Mouse (Mus musculus) forebrain, embryonic 11.5 days (tissue): Measurements from ENCODE around the gene Copb1. TPM values are rescaled to one million over a fixed set of nuclear protein-coding genes. Genes with fewer than 3 reads are reported as not detected.

Source experiments
- ATAC-seq: fragments of 200-750 bp; cut with Nextera tagmentation; replicated peaks from 2 replicates; pipeline ENCODE4 v1.8.0; 2017; ENCODE audit warnings: moderate TSS enrichment; ENCODE audit not compliant: low FRiP score
- DNase-seq: peaks from one replicate; pipeline ENCODE4 v3.0.0-alpha.2; 2017; ENCODE audit warnings: low spot score
- H3K27ac ChIP-seq: fragments of 300-500 bp; sonication (generic); 2 replicates; pipeline ENCODE4 v1.5.1; 2014; ENCODE audit warnings: low read depth, low read length
- H3K27me3 ChIP-seq: fragments of 300-500 bp; sonication (generic); 2 replicates; pipeline ENCODE4 v1.6.1; 2014; ENCODE audit warnings: mild to moderate bottlenecking, low read length, mixed read lengths; ENCODE audit not compliant: control insufficient read depth, insufficient read depth
- H3K36me3 ChIP-seq: fragments of 300-500 bp; sonication (generic); 2 replicates; pipeline ENCODE4 v1.6.1; 2014; ENCODE audit warnings: mild to moderate bottlenecking, low read length, moderate library complexity, mixed read lengths; ENCODE audit not compliant: control insufficient read depth, insufficient read depth
- H3K4me1 ChIP-seq: fragments of 300-500 bp; sonication (generic); replicated peaks from 2 replicates; pipeline ENCODE4 v1.6.1; 2014; ENCODE audit warnings: low read length, mixed read lengths; ENCODE audit not compliant: control insufficient read depth, insufficient read depth
- H3K4me2 ChIP-seq: fragments of 300-500 bp; sonication (generic); 2 replicates; pipeline ENCODE4 v1.6.1; 2014; ENCODE audit warnings: low read depth, mild to moderate bottlenecking, low read length, moderate library complexity, mixed read lengths; ENCODE audit not compliant: severe bottlenecking
- H3K4me3 ChIP-seq: fragments of 300-500 bp; sonication (generic); 2 replicates; pipeline ENCODE4 v1.5.1; 2014; ENCODE audit warnings: low read depth, low read length
- H3K9ac ChIP-seq: fragments of 300-500 bp; sonication (generic); 2 replicates; pipeline ENCODE4 v1.6.1; 2014; ENCODE audit warnings: low read length
- H3K9me3 ChIP-seq: fragments of 300-500 bp; sonication (generic); 2 replicates; pipeline ENCODE4 v1.6.1; 2016; ENCODE audit warnings: low read length, mixed read lengths; ENCODE audit not compliant: control insufficient read depth
- WGBS: fragments of 180-500 bp; shearing (Covaris S2); extraction: QIAGEN DNeasy Blood & Tissue Kit; methylation state at CpG from one replicate; pipeline ENCODE4 v1.1.7; 2014; 5-methylcytosine and 5-hydroxymethylcytosine counted together
- polyA plus RNA-seq: library from polyadenylated mRNA; unstranded; fragments of >200 nt; fragmentation: Nextera tagmentation; extraction: Ambion mirVana; gene quantifications from 2 replicates; pipeline ENCODE4 v1.2.1, GENCODE M21; 2014

Copb1 gene
- polyA plus RNA-seq, 1 experiment from 2014 or later: 117 TPM

DNA sequence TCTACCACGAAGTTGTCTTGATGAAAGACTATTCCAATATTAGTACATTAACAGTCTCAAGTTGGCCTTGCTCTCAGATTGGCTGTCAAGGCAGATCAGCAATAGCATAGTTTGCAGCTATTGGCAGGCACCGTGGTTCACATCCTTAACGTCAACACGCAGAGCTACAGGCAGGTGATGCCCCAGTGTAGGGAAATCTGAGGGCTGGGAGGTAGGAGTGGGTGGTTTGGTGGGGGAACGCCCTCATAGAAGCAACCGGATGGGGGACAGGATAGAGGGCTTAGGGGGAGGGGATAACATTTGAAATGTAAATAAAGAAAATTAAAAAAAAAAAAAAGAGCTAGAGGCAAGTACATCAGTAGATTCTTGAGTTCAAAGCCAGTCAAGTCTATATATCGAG, 20.5 kb downstream of the Copb1 start:
- DNase-seq (no peak), ATAC-seq (no peak)
- no peak overlapping the region for H3K4me3 ChIP-seq
- H3K27ac ChIP-seq: no peak overlapping the region
- 86% methylated on average over 7 of the region's 7 CpGs for WGBS
- no peaks in the 10 kb centered on the region for H3K4me1 ChIP-seq
- H3K9ac ChIP-seq: no peak overlapping the region
- H3K27me3 ChIP-seq: no peaks in the 10 kb centered on the region
- H3K4me2 ChIP-seq: no peak overlapping the region
- H3K9me3 ChIP-seq: no peaks in the 10 kb centered on the region
- peaks cover 3% of the 10 kb centered on the region; the same call in 1 of the 2 replicates for H3K36me3 ChIP-seq

DNA sequence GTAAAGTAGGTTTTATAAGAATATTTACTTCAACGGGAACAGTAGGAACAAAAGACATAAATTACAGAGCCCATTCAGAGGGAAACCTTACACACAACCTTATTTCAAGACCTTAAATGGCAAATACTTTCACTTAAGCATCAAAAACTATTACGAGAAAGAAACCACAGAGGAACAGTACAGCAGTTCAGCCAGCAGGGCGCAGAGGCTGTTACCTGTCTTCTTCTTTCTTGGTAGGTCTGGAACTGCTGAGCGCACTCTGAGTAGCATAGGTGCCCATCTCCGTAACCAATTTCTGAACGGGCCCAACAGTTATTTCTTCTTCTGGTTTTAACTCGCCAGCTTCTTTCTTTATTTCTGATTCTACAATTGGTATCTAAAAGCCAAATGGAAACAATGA, 21.5 kb downstream of the Copb1 start:
- no peak overlapping the region for H3K4me2 ChIP-seq
- H3K27me3 ChIP-seq: no peaks in the 10 kb centered on the region
- no peak overlapping the region for H3K27ac ChIP-seq
- no peaks in the 10 kb centered on the region for H3K4me1 ChIP-seq
- WGBS: 91% methylated on average over 7 of the region's 7 CpGs
- no peak overlapping the region for H3K4me3 ChIP-seq
- ATAC-seq (no peak), DNase-seq (no peak)
- H3K9ac ChIP-seq: no peak overlapping the region
- peaks cover 3% of the 10 kb centered on the region; the same call in 1 of the 2 replicates for H3K36me3 ChIP-seq
- H3K9me3 ChIP-seq: no peaks in the 10 kb centered on the region

DNA sequence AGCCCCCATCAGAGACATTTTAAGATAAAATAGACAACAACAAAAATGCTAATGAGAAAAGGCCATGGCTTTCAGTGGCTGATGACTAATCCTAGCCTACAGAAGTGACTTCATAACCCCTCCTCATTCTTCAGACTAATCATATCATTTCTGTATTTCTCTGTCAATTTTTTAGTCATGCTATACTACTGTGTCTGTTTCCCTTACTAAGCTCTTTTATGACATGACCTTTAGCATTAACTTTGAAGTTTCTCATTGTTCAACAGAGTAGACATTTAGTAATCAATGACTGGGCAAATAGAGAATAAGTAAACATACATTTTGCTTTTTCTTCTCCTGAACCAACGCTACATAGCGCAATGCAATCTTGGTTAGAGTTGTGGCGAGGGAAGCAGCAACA, 22.7 kb downstream of the Copb1 start:
- H3K27ac ChIP-seq: no peak overlapping the region
- no peak for ATAC-seq
- H3K4me1 ChIP-seq: no peaks in the 10 kb centered on the region
- no peak overlapping the region for H3K4me2 ChIP-seq
- H3K36me3 ChIP-seq: peaks cover 3% of the 10 kb centered on the region; the same call in 1 of the 2 replicates
- DNase-seq: no peak
- no peak overlapping the region for H3K9ac ChIP-seq
- WGBS: 96% methylated on average over 3 of the region's 3 CpGs
- no peaks in the 10 kb centered on the region for H3K9me3 ChIP-seq
- H3K27me3 ChIP-seq: no peaks in the 10 kb centered on the region
- no peak overlapping the region for H3K4me3 ChIP-seq

DNA sequence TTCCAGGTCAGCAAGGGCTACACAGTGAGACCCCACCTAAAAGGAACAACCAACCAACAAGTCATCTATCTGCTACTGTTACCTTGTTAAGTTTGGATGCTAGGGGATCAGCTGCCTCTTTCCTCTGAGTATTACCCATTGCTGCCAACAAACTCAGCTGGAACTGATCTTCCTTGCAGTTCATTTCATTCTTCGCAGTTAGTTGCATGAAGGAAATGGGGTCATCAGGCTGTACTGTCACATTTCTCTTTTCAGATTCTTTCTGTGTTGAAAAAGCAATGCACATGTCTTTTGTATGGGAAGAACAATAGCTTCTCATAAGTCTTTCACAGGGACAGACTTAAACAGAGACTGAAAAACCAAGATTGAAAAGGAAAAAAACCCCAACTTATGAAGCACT, 28.0 kb downstream of the Copb1 start:
- Histone ChIP-seq H3K4me1 (no peaks in the 10 kb centered on the region), H3K4me3 (no peak overlapping the region), H3K4me2 (no peak overlapping the region), H3K36me3 (peaks cover 5% of the 10 kb centered on the region; the same call in 1 of the 2 replicates), H3K9ac (no peak overlapping the region), H3K9me3 (no peaks in the 10 kb centered on the region), H3K27ac (no peak overlapping the region), H3K27me3 (no peaks in the 10 kb centered on the region)
- DNase-seq: no peak
- WGBS: 94% methylated on average over 1 of the region's 1 CpGs
- no peak for ATAC-seq

DNA sequence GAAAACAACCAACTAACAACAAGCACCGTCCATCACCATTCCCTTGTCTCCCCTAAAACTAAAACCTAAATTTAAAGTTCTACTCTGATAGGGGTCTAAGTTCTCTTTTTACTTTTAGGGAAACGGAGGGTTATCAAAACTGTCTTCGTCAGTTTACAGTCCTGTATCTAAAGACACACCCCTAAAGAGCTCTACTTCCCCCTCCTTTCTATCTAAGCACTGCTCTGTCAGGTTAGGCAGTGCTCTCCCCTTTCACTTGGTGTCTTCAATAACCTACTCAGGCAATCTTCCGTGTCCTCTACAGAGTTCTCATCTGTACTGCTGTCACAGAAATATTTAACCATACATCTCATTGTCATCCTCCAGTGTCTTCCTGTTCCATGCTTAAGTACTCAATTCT, 34.1 kb downstream of the Copb1 start:
- Histone ChIP-seq H3K36me3 (no peaks in the 10 kb centered on the region; the same call in 1 of the 2 replicates), H3K4me2 (no peak overlapping the region), H3K4me3 (no peak overlapping the region), H3K4me1 (no peaks in the 10 kb centered on the region), H3K27me3 (no peaks in the 10 kb centered on the region), H3K9ac (no peak overlapping the region), H3K9me3 (no peaks in the 10 kb centered on the region), H3K27ac (no peak overlapping the region)
- DNase-seq (no peak), ATAC-seq (no peak)
- WGBS: 96% methylated on average over 4 of the region's 4 CpGs

DNA sequence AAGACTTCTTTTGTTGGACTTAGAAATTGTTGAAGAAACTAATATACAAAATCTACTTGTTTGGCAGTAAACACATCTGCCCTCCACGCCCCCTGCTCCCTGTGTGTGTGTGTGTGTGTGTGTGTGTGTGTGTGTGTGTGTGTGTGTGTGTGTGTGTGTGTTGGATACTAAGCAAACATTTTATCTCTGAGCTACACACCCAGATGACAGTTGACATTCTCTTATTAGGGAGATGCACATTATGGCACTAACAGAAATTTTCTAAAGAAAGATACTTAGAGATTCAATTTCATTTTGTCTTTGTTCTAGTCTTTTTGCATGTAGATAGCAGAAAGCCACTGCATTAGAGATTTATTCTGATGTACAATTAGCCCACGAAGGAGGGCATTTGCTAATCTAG, 37.6 kb downstream of the Copb1 start:
- H3K4me2 ChIP-seq: no peak overlapping the region
- WGBS: 90% methylated on average over 2 of the region's 2 CpGs
- H3K4me1 ChIP-seq: no peaks in the 10 kb centered on the region
- H3K9ac ChIP-seq: no peak overlapping the region
- no peak overlapping the region for H3K27ac ChIP-seq
- H3K9me3 ChIP-seq: no peaks in the 10 kb centered on the region
- DNase-seq (no peak), ATAC-seq (no peak)
- H3K36me3 ChIP-seq: no peaks in the 10 kb centered on the region; the same call in 1 of the 2 replicates
- H3K4me3 ChIP-seq: no peak overlapping the region
- H3K27me3 ChIP-seq: no peaks in the 10 kb centered on the region

DNA sequence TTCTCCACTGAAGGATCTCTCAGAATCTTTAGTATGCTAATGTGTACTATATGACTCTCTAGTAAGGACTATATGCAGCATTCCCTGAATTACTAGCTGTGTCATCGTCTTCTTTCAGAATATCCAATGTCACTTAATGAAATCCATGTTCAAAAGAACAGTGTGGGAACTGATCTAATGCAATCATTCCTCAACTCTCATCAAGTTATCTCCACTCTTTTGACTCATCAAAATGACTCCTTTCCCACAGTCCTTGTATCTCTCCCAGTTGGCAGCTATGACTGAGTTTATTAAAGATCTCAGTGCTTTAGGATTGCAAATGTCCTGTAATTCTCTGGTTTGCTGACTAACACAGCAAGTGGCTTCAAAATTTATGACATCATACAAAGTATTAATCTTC, 40.1 kb downstream of the Copb1 start:
- H3K36me3 ChIP-seq: no peaks in the 10 kb centered on the region; the same call in 1 of the 2 replicates
- 89% methylated on average over 1 of the region's 1 CpGs for WGBS
- no peaks in the 10 kb centered on the region for H3K9me3 ChIP-seq
- no peak overlapping the region for H3K4me2 ChIP-seq
- no peak for ATAC-seq
- DNase-seq: no peak
- no peak overlapping the region for H3K4me3 ChIP-seq
- no peak overlapping the region for H3K27ac ChIP-seq
- no peak overlapping the region for H3K9ac ChIP-seq
- no peaks in the 10 kb centered on the region for H3K4me1 ChIP-seq
- H3K27me3 ChIP-seq: no peaks in the 10 kb centered on the region

DNA sequence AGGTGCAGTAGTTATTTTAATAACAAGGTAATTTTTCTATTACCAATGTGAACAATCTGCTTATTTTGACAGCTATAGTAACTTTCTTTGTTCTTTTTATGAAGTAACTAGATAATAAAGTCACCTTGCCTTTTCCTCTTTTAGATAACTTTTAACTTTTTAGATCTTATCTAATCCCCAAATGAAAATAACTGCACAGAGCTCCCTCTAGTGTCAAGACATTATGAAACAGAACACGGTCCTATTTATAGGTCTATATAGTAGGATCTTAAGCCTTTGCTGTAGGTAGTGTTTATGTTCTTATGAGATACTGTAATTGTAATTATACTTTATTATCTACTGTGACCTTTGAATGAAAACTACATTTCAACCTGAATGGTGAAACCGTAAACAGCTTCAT, 41.0 kb downstream of the Copb1 start:
- DNase-seq: no peak
- Histone ChIP-seq H3K9me3 (no peaks in the 10 kb centered on the region), H3K9ac (no peak overlapping the region), H3K4me3 (no peak overlapping the region), H3K36me3 (no peaks in the 10 kb centered on the region; the same call in 1 of the 2 replicates), H3K27ac (no peak overlapping the region), H3K4me1 (no peaks in the 10 kb centered on the region), H3K4me2 (no peak overlapping the region), H3K27me3 (no peaks in the 10 kb centered on the region)
- WGBS: 66% methylated on average over 2 of the region's 2 CpGs
- no peak for ATAC-seq

DNA sequence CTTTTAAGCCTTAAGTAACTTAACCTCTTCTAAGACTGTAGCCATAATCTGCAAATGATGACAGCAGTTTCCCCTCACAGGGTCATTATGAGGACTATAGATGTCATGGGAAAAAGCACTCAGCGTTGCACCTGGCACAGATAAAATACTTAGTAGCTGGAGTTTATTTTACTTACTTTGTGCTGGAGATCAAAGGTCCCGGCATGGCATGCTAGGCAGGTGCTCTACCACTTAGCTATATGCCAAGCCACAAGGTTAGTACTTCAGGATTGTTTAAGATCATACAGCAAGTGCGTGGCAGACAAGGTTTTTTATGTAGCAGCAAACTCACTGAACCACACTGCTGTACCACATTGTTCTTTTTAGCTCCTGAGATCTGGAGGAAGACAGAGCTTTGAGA, 43.9 kb downstream of the Copb1 start:
- ATAC-seq (no peak), DNase-seq (no peak)
- no peaks in the 10 kb centered on the region for H3K9me3 ChIP-seq
- H3K36me3 ChIP-seq: no peaks in the 10 kb centered on the region; the same call in 1 of the 2 replicates
- H3K27me3 ChIP-seq: no peaks in the 10 kb centered on the region
- H3K4me1 ChIP-seq: no peaks in the 10 kb centered on the region
- H3K9ac ChIP-seq: no peak overlapping the region
- no peak overlapping the region for H3K4me3 ChIP-seq
- no peak overlapping the region for H3K27ac ChIP-seq
- no peak overlapping the region for H3K4me2 ChIP-seq
- WGBS: 82% methylated on average over 3 of the region's 3 CpGs
